Mouse (Mus musculus): ENCODE data around the gene Zfc3h1.

Gene Zfc3h1

DNA sequence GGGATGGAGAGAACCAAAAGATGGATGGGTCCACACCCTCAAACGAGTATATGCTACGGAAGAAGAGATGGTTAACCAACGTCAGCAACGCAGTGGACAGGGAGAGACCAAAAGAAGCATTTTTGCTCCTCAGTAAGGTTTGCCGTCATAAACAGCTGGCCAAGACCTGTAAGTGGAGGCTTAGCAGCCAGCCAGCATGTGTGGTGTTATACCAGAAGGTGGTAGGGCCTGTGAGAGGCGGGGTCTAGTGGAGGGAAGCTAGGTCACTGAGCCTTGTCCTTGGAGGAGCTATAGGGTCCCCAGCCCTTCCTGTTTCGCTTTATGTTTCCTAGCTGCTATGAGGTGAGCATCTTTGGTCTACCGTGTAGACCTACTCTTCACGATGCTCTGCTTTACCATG lies 91.7 kb downstream of the Zfc3h1 start:
- DNase-seq (ENCODE audit: low spot score in 2 of 2): no peak

DNA sequence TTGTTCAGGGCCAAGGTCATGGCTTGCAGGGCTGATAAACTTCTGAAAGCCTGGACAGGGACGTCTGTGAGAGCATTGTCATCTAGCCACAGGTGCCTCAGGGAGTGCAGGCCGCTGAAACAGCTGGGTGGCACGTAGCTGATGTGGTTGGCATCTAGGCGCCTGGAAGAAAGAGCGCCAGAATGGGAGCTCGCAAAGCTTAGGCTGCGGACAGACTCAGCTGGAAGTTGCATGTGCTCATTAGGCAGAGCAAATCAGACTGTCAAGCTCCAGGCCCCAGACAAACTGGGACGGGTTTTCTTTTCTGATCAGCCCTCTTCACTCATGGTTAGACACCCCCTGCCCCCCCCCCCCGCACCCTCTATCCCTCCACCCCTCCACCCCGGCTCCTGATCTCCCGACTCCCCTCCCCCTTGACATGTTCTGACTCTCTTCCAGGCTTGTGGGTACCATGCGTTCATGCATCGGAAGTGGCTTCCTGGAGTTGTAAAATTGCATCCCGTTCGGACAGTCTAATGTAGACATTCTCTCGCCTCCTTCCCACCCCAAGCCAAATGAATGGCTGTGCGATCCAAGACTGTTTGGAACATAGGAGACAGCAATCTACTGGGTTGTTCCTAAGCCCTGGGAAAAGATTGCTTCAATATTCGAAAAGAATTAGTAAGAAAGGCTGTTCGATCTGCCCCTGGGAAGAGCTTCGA lies 93.8 kb downstream of the Zfc3h1 start:
- DNase-seq (ENCODE audit: low spot score in 2 of 2): no peak

Measured in frontal cortex, postnatal 14 days (tissue).